In the genomic region with DNA sequence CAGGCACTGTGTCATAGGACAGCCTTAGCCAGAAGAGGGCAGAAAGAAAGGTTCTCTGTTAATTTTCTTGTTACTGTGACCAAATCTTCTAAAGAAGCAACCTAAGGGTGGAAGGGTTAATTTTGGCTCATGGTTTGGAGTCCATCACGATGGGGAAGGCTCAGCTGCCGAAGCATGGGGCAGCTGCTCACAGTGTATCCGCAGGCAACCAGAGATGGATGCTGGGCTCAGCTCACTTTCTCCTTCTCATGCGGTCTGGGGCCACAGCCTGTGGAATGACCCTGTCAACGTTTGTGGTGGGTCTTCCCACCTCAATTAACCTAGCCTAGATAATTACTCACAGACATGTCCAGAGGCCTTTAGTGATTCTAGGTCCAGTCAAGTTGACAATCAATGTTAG, we compare ENCODE assay signal across 21 mouse cellular contexts.
"Had no signal": no experiment of that assay in that cellular context is flagged by ENCODE, and none has a peak within 500 bp of the region (broad histone marks: within the 10 kb centered on the region; RNA-seq: fewer than 3 reads in every experiment).

No protein-coding gene starts in this region.

- DNase-seq: gastrocnemius, postnatal 14 days; gastrocnemius, postnatal 36 days; heart, adult 18-20 months; heart, postnatal 14 days; heart, postnatal 36 days; kidney, adult 18-20 months; kidney, adult 8-10 months; kidney, postnatal 10 days; kidney, postnatal 25 days; kidney, postnatal 4 days; liver; liver, embryonic 13.5 days had no signal

- H3K27ac ChIP-seq: heart, embryonic 13.5 days; heart, embryonic 15.5 days; hindbrain, embryonic 13.5 days; hindbrain, embryonic 15.5 days; hindbrain, postnatal 0 days; limb, embryonic 10.5 days; limb, embryonic 12.5 days; liver, embryonic 13.5 days; liver, embryonic 15.5 days had no signal

- ATAC-seq: hindbrain, postnatal 0 days; intestine, embryonic 16.5 days had no signal

- H3K4me3 ChIP-seq: heart, embryonic 13.5 days; heart, embryonic 15.5 days; hindbrain, embryonic 13.5 days; hindbrain, embryonic 15.5 days; limb, embryonic 10.5 days; limb, embryonic 12.5 days; liver, embryonic 13.5 days; liver, embryonic 15.5 days had no signal
